Mouse (Mus musculus) intestine, embryonic 16.5 days (tissue): ENCODE results near the gene H2-M10.1. TPM values are rescaled to one million over a fixed set of nuclear protein-coding genes. Genes with fewer than 3 reads are reported as not detected.
"Not testable (repeated sequence)": the region's sequence is repeated elsewhere in the genome, so short reads cannot be mapped to it uniquely, and the experiment has no call there.

ENCODE experiments used
- ATAC-seq: fragments of 200-750 bp; cut with Nextera tagmentation; 2 replicates; pipeline ENCODE4 v1.8.0; 2017; ENCODE audit warnings: moderate TSS enrichment, moderate library complexity
- H3K27ac ChIP-seq: fragments of 300-500 bp; sonication (generic); 2 replicates; pipeline ENCODE4 v1.5.1; 2014; ENCODE audit warnings: mild to moderate bottlenecking, low read length
- H3K27me3 ChIP-seq: fragments of 300-500 bp; sonication (generic); replicated peaks from 2 replicates; pipeline ENCODE4 v1.6.1; 2014; ENCODE audit warnings: low read length, control low read depth, mixed read lengths; ENCODE audit not compliant: control insufficient read depth, insufficient read depth
- H3K36me3 ChIP-seq: fragments of 300-500 bp; sonication (generic); 2 replicates; pipeline ENCODE4 v1.6.1; 2014; ENCODE audit warnings: low read length, control low read depth; ENCODE audit not compliant: control insufficient read depth, insufficient read depth
- H3K4me1 ChIP-seq: fragments of 300-500 bp; sonication (generic); 2 replicates; pipeline ENCODE4 v1.6.1; 2014; ENCODE audit warnings: low read length, control low read depth, mixed read lengths; ENCODE audit not compliant: control insufficient read depth, insufficient read depth
- H3K4me2 ChIP-seq: fragments of 300-500 bp; sonication (generic); 2 replicates; pipeline ENCODE4 v1.6.1; 2014; ENCODE audit warnings: low read depth, low read length, control low read depth
- H3K4me3 ChIP-seq: fragments of 300-500 bp; sonication (generic); 2 replicates; pipeline ENCODE4 v1.5.1; 2014; ENCODE audit warnings: mild to moderate bottlenecking, low read length
- H3K9ac ChIP-seq: fragments of 300-500 bp; sonication (generic); 2 replicates; pipeline ENCODE4 v1.6.1; 2014; ENCODE audit warnings: low read depth, low read length
- H3K9me3 ChIP-seq: fragments of 300-500 bp; sonication (generic); 2 replicates; pipeline ENCODE4 v1.6.1; 2016; ENCODE audit warnings: low read length, control low read depth; ENCODE audit not compliant: control insufficient read depth
- WGBS: fragments of 180-500 bp; shearing (Covaris S2); extraction: QIAGEN DNeasy Blood & Tissue Kit; methylation state at CpG from one replicate; pipeline ENCODE4 v1.1.7; 2014; 5-methylcytosine and 5-hydroxymethylcytosine counted together
- polyA plus RNA-seq: library from polyadenylated mRNA; unstranded; fragments of >200 nt; fragmentation: Nextera tagmentation; extraction: Ambion mirVana; gene quantifications from 2 replicates; pipeline ENCODE4 v1.2.1, GENCODE M21; 2015

H2-M10.1 gene
- polyA plus RNA-seq, 1 experiment from 2014 or later = not detected

DNA sequence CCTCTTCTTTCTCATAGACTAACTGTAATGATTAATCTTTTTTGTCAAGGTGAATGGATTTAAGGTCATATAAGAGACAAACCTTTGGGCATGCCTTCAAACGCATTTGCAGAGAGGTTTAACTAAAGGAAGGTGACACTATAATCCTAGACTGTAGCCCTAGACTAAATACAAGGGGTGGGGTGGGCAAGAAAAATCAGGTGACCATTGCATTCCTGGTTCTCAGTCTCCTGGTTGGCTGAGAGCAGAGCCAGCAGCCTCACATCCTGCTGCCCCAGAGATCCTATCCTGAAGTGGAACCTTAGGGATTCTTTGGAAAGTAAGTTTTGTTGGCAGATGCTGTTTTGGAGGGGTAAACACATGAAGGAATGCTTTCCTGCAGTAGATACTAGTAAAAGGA is 16.7 kb downstream of the H2-M10.1 start:
- H3K9me3 ChIP-seq = no peaks in the 10 kb centered on the region
- no peaks in the 10 kb centered on the region for H3K27me3 ChIP-seq
- no peak for ATAC-seq
- H3K27ac ChIP-seq = no peak overlapping the region
- WGBS = 18% methylated on average over 1 of the region's 1 CpGs
- H3K4me1 ChIP-seq = no peaks in the 10 kb centered on the region
- no peak overlapping the region for H3K9ac ChIP-seq
- H3K4me3 ChIP-seq = no peak overlapping the region
- H3K36me3 ChIP-seq = no peaks in the 10 kb centered on the region
- no peak overlapping the region for H3K4me2 ChIP-seq

- H3K9me3 ChIP-seq, ATAC-seq, H3K4me3 ChIP-seq, H3K9ac ChIP-seq, H3K27me3 ChIP-seq, H3K4me1 ChIP-seq, H3K27ac ChIP-seq, H3K36me3 ChIP-seq, H3K4me2 ChIP-seq: not testable (repeated sequence)
- WGBS = 0% methylated on average over 3 of the region's 3 CpGs
Observed at GRCm38 (mm10) chr17:36308855-36309254, 17.1 kb downstream of the H2-M10.1 start.

DNA sequence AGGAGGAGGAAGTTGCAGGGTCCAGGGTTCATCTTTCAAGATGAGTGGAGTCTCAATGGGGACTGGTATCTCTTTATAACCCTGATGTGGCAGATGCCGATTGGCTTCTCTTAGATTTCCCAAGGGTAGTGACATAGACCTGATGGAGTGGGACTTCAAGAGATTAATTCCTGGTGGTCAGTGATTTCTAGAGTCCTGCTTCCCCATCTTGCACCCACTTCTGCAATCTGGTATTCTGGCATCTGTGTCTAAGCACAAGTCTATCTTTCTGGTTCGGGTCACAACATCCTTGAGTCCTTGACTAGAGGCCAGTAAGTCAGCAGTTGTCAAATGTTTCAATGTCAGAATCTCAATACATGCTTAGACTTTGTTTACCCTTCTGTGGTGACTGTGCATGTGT is 39.6 kb downstream of the H2-M10.1 start, which contains the start of gene H2-M10.2:
H2-M10.2 (minus strand) TSS at position 101 of the 400 bp plus-strand sequence.
- H3K36me3 ChIP-seq = peaks cover 9% of the 10 kb centered on the region; the same call in 1 of the 2 replicates
- no peak for ATAC-seq
- no peak within 1 kb of the TSS for H3K4me2 ChIP-seq
- no peak within 1 kb of the TSS for H3K27ac ChIP-seq
- no peak within 1 kb of the TSS for H3K9ac ChIP-seq
- H3K4me3 ChIP-seq = no peak within 1 kb of the TSS
- H3K4me1 ChIP-seq = no peaks in the 10 kb centered on the region
- peaks cover 5% of the 10 kb centered on the region; the same call in 1 of the 2 replicates for H3K9me3 ChIP-seq
- no peaks in the 10 kb centered on the region for H3K27me3 ChIP-seq
- 88% methylated on average over 2 of the region's 2 CpGs for WGBS

GRCm38 (mm10) chr17:36281521-36282245 is 44.3 kb downstream of the H2-M10.1 start:
- Histone ChIP-seq H3K4me2 (no peak overlapping the region), H3K27ac (no peak overlapping the region), H3K27me3 (no peaks in the 10 kb centered on the region), H3K9ac (no peak overlapping the region), H3K4me3 (no peak overlapping the region), H3K9me3 (peaks cover 5% of the 10 kb centered on the region; the same call in 1 of the 2 replicates), H3K36me3 (peaks cover 19% of the 10 kb centered on the region), H3K4me1 (no peaks in the 10 kb centered on the region)
- 93% methylated on average over 4 of the region's 4 CpGs for WGBS
- no peak for ATAC-seq

DNA sequence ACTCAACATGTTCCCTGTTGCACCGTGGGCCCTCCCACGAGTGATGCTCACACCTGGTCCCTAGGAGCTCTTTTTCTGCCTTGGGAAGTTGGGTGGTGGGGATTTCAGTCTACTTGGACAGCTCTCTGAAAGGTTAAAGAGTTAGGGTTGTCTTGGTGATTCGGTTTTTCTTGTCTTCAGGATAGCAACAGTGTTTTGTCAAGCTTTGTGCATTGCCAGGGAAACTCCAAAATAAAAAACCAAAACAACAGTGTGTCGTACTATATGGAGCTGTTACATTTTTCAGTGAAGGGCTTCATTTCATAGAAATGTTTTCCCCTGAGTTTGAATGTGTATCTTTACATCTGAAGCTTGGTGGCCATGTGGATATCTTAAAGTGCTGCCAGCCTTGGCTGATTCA is 51.2 kb downstream of the H2-M10.1 start:
- WGBS = 90% methylated on average over 4 of the region's 4 CpGs
- Histone ChIP-seq H3K9me3 (no peaks in the 10 kb centered on the region), H3K4me2 (no peak overlapping the region), H3K27ac (no peak overlapping the region), H3K4me3 (no peak overlapping the region), H3K27me3 (no peaks in the 10 kb centered on the region), H3K4me1 (peaks cover 20% of the 10 kb centered on the region), H3K9ac (no peak overlapping the region), H3K36me3 (peaks cover 5% of the 10 kb centered on the region)
- no peak for ATAC-seq

GRCm38 (mm10) chr17:36273796-36274195 is 52.2 kb downstream of the H2-M10.1 start:
- H3K4me1 ChIP-seq = peaks cover 22% of the 10 kb centered on the region
- H3K4me3 ChIP-seq = no peak overlapping the region
- no peak overlapping the region for H3K4me2 ChIP-seq
- no peaks in the 10 kb centered on the region for H3K27me3 ChIP-seq
- H3K9me3 ChIP-seq = no peaks in the 10 kb centered on the region
- 81% methylated on average over 4 of the region's 4 CpGs for WGBS
- H3K27ac ChIP-seq = no peak overlapping the region
- ATAC-seq = no peak
- peaks cover 5% of the 10 kb centered on the region; the same call in 1 of the 2 replicates for H3K36me3 ChIP-seq
- no peak overlapping the region for H3K9ac ChIP-seq

Other genes with a start within 250 kb of the H2-M10.1 start
- gene Gm19684, start 204.5 kb downstream of the H2-M10.1 start, polyA plus RNA-seq = 0.29 and 0.36 TPM in 2 replicates
- gene Gm7030, start 196.7 kb downstream of the H2-M10.1 start, polyA plus RNA-seq = 1.4 and 2.1 TPM in 2 replicates
- gene Gm8909, start 157.6 kb downstream of the H2-M10.1 start, polyA plus RNA-seq = 1.9 and 3.5 TPM in 2 replicates
- gene H2-T3, start 135.9 kb downstream of the H2-M10.1 start, polyA plus RNA-seq = 42.3 and 46.9 TPM in 2 replicates
- gene Rpp21, start 68.1 kb downstream of the H2-M10.1 start, polyA plus RNA-seq = 129 and 139 TPM in 2 replicates
- 9.7 and 10.6 TPM in 2 replicates for gene Trim39, start 53.9 kb downstream of the H2-M10.1 start, polyA plus RNA-seq
- gene H2-M10.2, start 39.7 kb downstream of the H2-M10.1 start, polyA plus RNA-seq = not detected in 2 replicates
- gene H2-M10.3, start 42.3 kb upstream of the H2-M10.1 start, polyA plus RNA-seq = not detected in 2 replicates
- not detected in 2 replicates for gene H2-M10.4, start 136.2 kb upstream of the H2-M10.1 start, polyA plus RNA-seq
- not detected in 2 replicates for gene H2-M11, start 220.9 kb upstream of the H2-M10.1 start, polyA plus RNA-seq